Mouse (Mus musculus) adrenal gland, adult 18-20 months (tissue): ENCODE measurements around the gene Mapk10. TPM values are rescaled to one million over a fixed set of nuclear protein-coding genes. Genes with fewer than 3 reads are reported as not detected.

Experiments
- DNase-seq, 2 experiments: peaks; one replicate each; pipeline ENCODE4 v3.0.0; 2021 to 2022; ENCODE audit warnings: low spot score in 2 of 2
- total RNA-seq, 2 experiments: library from RNA; stranded (reverse); gene quantifications; 1 replicate in 1 of 2; 2 replicates in 1 of 2; pipeline ENCODE4 v1.2.3; 2021

Gene Mapk10
- total RNA-seq, 2 experiments from 2014 or later: 5.7 to 9.8 TPM

- DNase-seq: no peak
Observed at GRCm38 (mm10) chr5:103072200-103072825, 138.8 kb downstream of the Mapk10 start.

GRCm38 (mm10) chr5:103071006-103071612 is 140.0 kb downstream of the Mapk10 start:
- no peak for DNase-seq

- no peak for DNase-seq
Observed at GRCm38 (mm10) chr5:103050319-103050916, 160.7 kb downstream of the Mapk10 start.

- DNase-seq: no peak
Observed at GRCm38 (mm10) chr5:103048011-103048410, 163.1 kb downstream of the Mapk10 start.

- DNase-seq: no peak
Observed at GRCm38 (mm10) chr5:103037752-103038151, 173.4 kb downstream of the Mapk10 start.

GRCm38 (mm10) chr5:103028940-103029621 is 182.1 kb downstream of the Mapk10 start:
- DNase-seq: no peak

- DNase-seq: no peak
Observed at GRCm38 (mm10) chr5:103022504-103023172, 188.5 kb downstream of the Mapk10 start.

GRCm38 (mm10) chr5:103021479-103021878 is 189.7 kb downstream of the Mapk10 start:
- no peak for DNase-seq

- DNase-seq: no peak
Observed at GRCm38 (mm10) chr5:103020954-103021353, 190.2 kb downstream of the Mapk10 start.

GRCm38 (mm10) chr5:103020127-103020526 is 191.0 kb downstream of the Mapk10 start:
- no peak for DNase-seq

- no peak for DNase-seq
Observed at GRCm38 (mm10) chr5:103017637-103018036, 193.5 kb downstream of the Mapk10 start.

- no peak for DNase-seq
Observed at GRCm38 (mm10) chr5:103014309-103014708, 196.8 kb downstream of the Mapk10 start.

GRCm38 (mm10) chr5:103008894-103009293 is 202.2 kb downstream of the Mapk10 start:
- DNase-seq: no peak

- DNase-seq: no peak
Observed at GRCm38 (mm10) chr5:103002116-103002515, 209.0 kb downstream of the Mapk10 start.

- DNase-seq: no peak
Observed at GRCm38 (mm10) chr5:103000572-103000971, 210.6 kb downstream of the Mapk10 start.

- no peak for DNase-seq
Observed at GRCm38 (mm10) chr5:102998524-102998923, 212.6 kb downstream of the Mapk10 start.

GRCm38 (mm10) chr5:102997907-102998306 is 213.2 kb downstream of the Mapk10 start:
- DNase-seq: no peak

- no peak for DNase-seq
Observed at GRCm38 (mm10) chr5:102996331-102996730, 214.8 kb downstream of the Mapk10 start.

- no peak for DNase-seq
Observed at GRCm38 (mm10) chr5:102995928-102996327, 215.2 kb downstream of the Mapk10 start.

- DNase-seq: peak in 1 of 2 experiments; percentile 6
Observed at GRCm38 (mm10) chr5:102993951-102994350, 217.2 kb downstream of the Mapk10 start.

- no peak for DNase-seq
Observed at GRCm38 (mm10) chr5:102991691-102992090, 219.4 kb downstream of the Mapk10 start.
